Mouse (Mus musculus) ES-E14 (cell line): ENCODE data around the gene Trim9.

Source experiments
- CHD2 ChIP-seq: IDR thresholded peaks from 2 replicates; pipeline ENCODE4 v1.6.1; 2014; ENCODE audit warnings: mild to moderate bottlenecking, low read depth, low read length, inconsistent platforms
- ZC3H11A ChIP-seq: IDR thresholded peaks from 2 replicates; pipeline ENCODE4 v1.6.1; 2012; ENCODE audit warnings: low read depth, mild to moderate bottlenecking, inconsistent platforms, low read length, borderline replicate concordance

- no peak for TF ChIP-seq ZC3H11A
- no peak for TF ChIP-seq CHD2
Measured at GRCm38 (mm10) chr12:70234938-70235484, 112.4 kb downstream of the Trim9 start.
